Mouse (Mus musculus) liver, embryonic 11.5 days (tissue): Measurements from ENCODE around the gene Cyp51. TPM values are rescaled to one million over a fixed set of nuclear protein-coding genes. Genes with fewer than 3 reads are reported as not detected.
"Not testable (repeated sequence)": the region's sequence is repeated elsewhere in the genome, so short reads cannot be mapped to it uniquely, and the experiment has no call there.

Source experiments
- ATAC-seq: fragments of 200-750 bp; cut with Nextera tagmentation; replicated peaks from 2 replicates; pipeline ENCODE4 v1.8.0; 2017; ENCODE audit warnings: moderate number of reproducible peaks, mild to moderate bottlenecking, moderate TSS enrichment, moderate library complexity; ENCODE audit not compliant: low FRiP score
- DNase-seq: peaks from one replicate; pipeline ENCODE4 v3.0.0-alpha.2; 2017; ENCODE audit warnings: low spot score
- H3K27ac ChIP-seq: fragments of 300-500 bp; sonication (generic); 2 replicates; pipeline ENCODE4 v1.5.1; 2014; ENCODE audit warnings: mild to moderate bottlenecking, low read depth, low read length, control low read depth
- H3K27me3 ChIP-seq: fragments of 300-500 bp; sonication (generic); replicated peaks from 2 replicates; pipeline ENCODE4 v1.6.1; 2014; ENCODE audit warnings: low read length, mixed read lengths; ENCODE audit not compliant: control insufficient read depth, insufficient read depth
- H3K36me3 ChIP-seq: fragments of 300-500 bp; sonication (generic); 2 replicates; pipeline ENCODE4 v1.6.1; 2014; ENCODE audit warnings: mild to moderate bottlenecking, low read length, moderate library complexity, mixed read lengths; ENCODE audit not compliant: control insufficient read depth, insufficient read depth
- H3K4me1 ChIP-seq: fragments of 300-500 bp; sonication (generic); replicated peaks from 2 replicates; pipeline ENCODE4 v1.6.1; 2014; ENCODE audit warnings: low read length, mixed read lengths; ENCODE audit not compliant: control insufficient read depth, insufficient read depth
- H3K4me2 ChIP-seq: fragments of 300-500 bp; sonication (generic); 2 replicates; pipeline ENCODE4 v1.6.1; 2014; ENCODE audit warnings: mild to moderate bottlenecking, control low read depth, moderate library complexity
- H3K4me3 ChIP-seq: fragments of 300-500 bp; sonication (generic); 2 replicates; pipeline ENCODE4 v1.5.1; 2014; ENCODE audit warnings: low read depth, low read length, control low read depth
- H3K9ac ChIP-seq: fragments of 300-500 bp; sonication (generic); 2 replicates; pipeline ENCODE4 v1.6.1; 2014; ENCODE audit warnings: low read depth, low read length, control low read depth
- H3K9me3 ChIP-seq: fragments of 300-500 bp; sonication (generic); 2 replicates; pipeline ENCODE4 v1.6.1; 2016; ENCODE audit warnings: low read length, inconsistent platforms, mixed read lengths; ENCODE audit not compliant: control insufficient read depth
- WGBS: fragments of 180-500 bp; shearing (Covaris S2); extraction: QIAGEN DNeasy Blood & Tissue Kit; methylation state at CpG from one replicate; pipeline ENCODE4 v1.1.7; 2014; 5-methylcytosine and 5-hydroxymethylcytosine counted together
- polyA plus RNA-seq: library from polyadenylated mRNA; unstranded; fragments of >200 nt; fragmentation: Nextera tagmentation; extraction: Ambion mirVana; gene quantifications from 2 replicates; pipeline ENCODE4 v1.2.1, GENCODE M21; 2014

The Cyp51 gene
- 70.9 and 75.4 TPM in 2 replicates for polyA plus RNA-seq

DNA sequence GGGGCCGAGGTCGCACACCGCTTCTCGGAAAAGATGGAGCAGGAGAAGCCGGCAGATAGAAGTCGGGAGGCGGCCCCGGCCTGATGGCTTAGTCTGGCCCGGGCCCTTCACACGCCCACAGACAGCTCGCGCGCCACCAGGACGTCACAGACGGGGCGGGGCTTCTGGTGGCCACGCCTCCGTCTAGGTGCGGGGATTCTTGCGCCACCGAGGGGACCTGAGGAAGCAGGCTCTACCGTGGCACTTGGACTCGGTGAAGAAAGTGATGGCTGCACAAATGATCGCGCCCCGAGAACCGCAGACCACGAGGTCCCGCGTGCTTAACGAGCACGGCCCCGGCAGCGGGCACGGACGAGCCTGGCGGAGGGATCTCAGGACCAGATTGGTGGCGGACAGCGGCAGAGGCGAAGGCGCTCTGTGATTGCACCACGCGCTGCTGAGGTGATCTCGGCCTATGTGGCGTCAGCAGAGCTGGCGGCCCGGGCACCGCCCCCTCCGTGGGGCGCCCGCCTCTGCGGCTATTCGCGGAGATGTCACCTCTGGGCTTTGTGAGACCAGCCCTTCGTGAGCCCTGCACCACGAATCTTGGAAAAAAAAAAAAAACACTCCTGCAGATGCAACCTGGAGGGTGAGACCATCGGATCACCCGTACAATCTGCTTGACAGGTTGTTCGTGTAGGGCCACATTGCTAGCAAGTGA, at the start of gene Cyp51:
Gene Cyp51, minus strand, starts transcription at position 406 of the 700 bp plus-strand sequence.
- peak; percentile 95 for DNase-seq
- Histone ChIP-seq H3K9ac (peak within 1 kb of the TSS; percentile 72), H3K9me3 (no peaks in the 10 kb centered on the region; the same call in 1 of the 2 replicates), H3K4me3 (peak within 1 kb of the TSS; percentile 86), H3K4me1 (peaks cover 3% of the 10 kb centered on the region), H3K27ac (peak within 1 kb of the TSS; percentile 85), H3K4me2 (peak within 1 kb of the TSS; percentile 80), H3K27me3 (no peaks in the 10 kb centered on the region), H3K36me3 (peaks cover 20% of the 10 kb centered on the region)
- peak; percentile 98 for ATAC-seq
- under 1% methylated on average over 59 of the region's 59 CpGs for WGBS

GRCm38 (mm10) chr5:4112570-4113098, 8.1 kb upstream of the Cyp51 start:
- H3K27me3 ChIP-seq = no peaks in the 10 kb centered on the region
- ATAC-seq (no peak), DNase-seq (no peak)
- 94% methylated on average over 5 of the region's 5 CpGs for WGBS
- H3K4me1 ChIP-seq = no peaks in the 10 kb centered on the region
- H3K9ac ChIP-seq = no peak overlapping the region
- H3K4me3 ChIP-seq = no peak overlapping the region
- no peak overlapping the region for H3K4me2 ChIP-seq
- H3K27ac ChIP-seq = no peak overlapping the region
- H3K36me3 ChIP-seq = no peaks in the 10 kb centered on the region
- no peaks in the 10 kb centered on the region for H3K9me3 ChIP-seq

GRCm38 (mm10) chr5:4107056-4107455, 2.5 kb upstream of the Cyp51 start:
- DNase-seq = not testable (repeated sequence)

GRCm38 (mm10) chr5:4105651-4106186, 1.2 kb upstream of the Cyp51 start:
- 88% methylated on average over 2 of the region's 2 CpGs for WGBS
- Histone ChIP-seq H3K4me3 (no peak overlapping the region), H3K4me1 (peaks cover 3% of the 10 kb centered on the region), H3K36me3 (peaks cover 12% of the 10 kb centered on the region), H3K9ac (no peak overlapping the region), H3K27ac (no peak overlapping the region), H3K4me2 (no peak overlapping the region), H3K27me3 (no peaks in the 10 kb centered on the region), H3K9me3 (no peaks in the 10 kb centered on the region; the same call in 1 of the 2 replicates)
- no peak for ATAC-seq
- no peak for DNase-seq

More at GRCm38 (mm10) chr5:4107056-4107455, 2.5 kb upstream of the Cyp51 start:
- ATAC-seq, H3K27ac ChIP-seq, H3K27me3 ChIP-seq, H3K9me3 ChIP-seq, H3K36me3 ChIP-seq, H3K4me2 ChIP-seq, H3K4me3 ChIP-seq, H3K4me1 ChIP-seq, H3K9ac ChIP-seq: not testable (repeated sequence)
- 63% methylated on average over 7 of the region's 7 CpGs for WGBS

DNA sequence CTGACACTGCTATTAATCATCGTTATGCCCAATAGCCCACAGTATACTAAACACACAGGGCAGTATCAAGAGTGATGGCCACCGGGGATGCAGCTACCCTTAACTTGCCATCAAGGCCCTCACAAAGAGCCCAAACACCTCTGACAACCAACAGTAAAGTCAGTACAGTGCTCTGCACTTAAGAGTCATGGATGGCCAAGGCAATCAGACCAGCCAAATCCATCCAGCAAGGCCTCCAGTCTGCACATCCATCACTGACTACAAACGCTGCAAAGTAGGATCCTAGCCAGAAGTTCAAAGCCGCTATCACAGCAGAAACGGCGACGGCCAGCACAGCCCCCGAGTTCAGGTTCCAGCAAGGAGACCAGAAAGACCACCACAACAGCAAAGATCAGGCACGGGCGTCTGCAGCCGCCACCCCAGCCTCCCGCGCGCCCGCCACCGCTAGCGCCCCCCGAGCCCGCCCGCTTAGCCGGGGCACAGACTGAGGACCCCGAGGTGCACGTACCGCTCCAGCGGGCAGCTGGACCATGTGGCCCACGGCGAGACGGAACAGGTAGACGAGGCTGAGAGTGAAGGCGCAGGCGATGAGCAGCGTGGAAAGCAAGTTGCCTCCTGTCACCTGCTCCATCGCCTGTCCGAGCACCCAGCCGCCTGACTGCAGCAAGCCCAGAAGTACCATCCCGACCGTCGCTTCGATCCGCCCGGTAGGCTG, 763 bp downstream of the Cyp51 start:
- Histone ChIP-seq H3K27me3 (no peaks in the 10 kb centered on the region), H3K4me2 (peak overlapping the region; percentile 80), H3K4me3 (peak overlapping the region; percentile 86), H3K9ac (peak overlapping the region; percentile 72), H3K4me1 (peaks cover 3% of the 10 kb centered on the region), H3K27ac (peak overlapping the region; percentile 85), H3K36me3 (peaks cover 25% of the 10 kb centered on the region), H3K9me3 (no peaks in the 10 kb centered on the region; the same call in 1 of the 2 replicates)
- DNase-seq = no peak
- 1% methylated on average over 41 of the region's 41 CpGs for WGBS
- peak; percentile 52 for ATAC-seq

DNA sequence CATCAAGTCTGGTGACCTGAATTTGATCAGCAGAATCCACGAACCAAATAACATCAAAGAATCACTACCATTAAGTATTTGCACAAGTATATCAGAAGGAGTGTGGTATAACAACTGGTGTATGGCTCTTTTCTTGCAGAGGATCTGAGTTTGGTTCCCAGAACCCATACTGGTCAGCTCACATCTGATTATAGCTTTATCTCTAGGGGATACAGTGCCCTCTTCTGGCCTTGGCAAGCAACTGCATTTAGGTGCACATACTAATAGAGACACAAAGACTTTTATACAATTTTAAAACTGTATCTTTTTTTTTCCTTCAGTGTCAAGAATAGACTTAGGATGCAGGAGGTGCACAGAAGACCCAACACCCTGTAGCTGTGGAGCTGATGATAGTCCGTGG, 2.8 kb downstream of the Cyp51 start:
- DNase-seq (no peak), ATAC-seq (no peak)
- H3K9ac ChIP-seq = no peak overlapping the region
- H3K9me3 ChIP-seq = no peaks in the 10 kb centered on the region; the same call in 1 of the 2 replicates
- H3K4me2 ChIP-seq = no peak overlapping the region
- H3K36me3 ChIP-seq = peaks cover 25% of the 10 kb centered on the region
- no peak overlapping the region for H3K4me3 ChIP-seq
- no peak overlapping the region for H3K27ac ChIP-seq
- no peaks in the 10 kb centered on the region for H3K27me3 ChIP-seq
- peaks cover 3% of the 10 kb centered on the region for H3K4me1 ChIP-seq
- WGBS = 88% methylated on average over 2 of the region's 2 CpGs

GRCm38 (mm10) chr5:4101031-4101430, 3.5 kb downstream of the Cyp51 start:
- no peak for ATAC-seq
- no peak for DNase-seq
- Histone ChIP-seq H3K9ac (no peak overlapping the region), H3K4me2 (no peak overlapping the region), H3K4me3 (no peak overlapping the region), H3K4me1 (peaks cover 3% of the 10 kb centered on the region), H3K27ac (no peak overlapping the region), H3K27me3 (no peaks in the 10 kb centered on the region), H3K36me3 (peaks cover 25% of the 10 kb centered on the region), H3K9me3 (no peaks in the 10 kb centered on the region; the same call in 1 of the 2 replicates)
- 97% methylated on average over 4 of the region's 4 CpGs for WGBS

DNA sequence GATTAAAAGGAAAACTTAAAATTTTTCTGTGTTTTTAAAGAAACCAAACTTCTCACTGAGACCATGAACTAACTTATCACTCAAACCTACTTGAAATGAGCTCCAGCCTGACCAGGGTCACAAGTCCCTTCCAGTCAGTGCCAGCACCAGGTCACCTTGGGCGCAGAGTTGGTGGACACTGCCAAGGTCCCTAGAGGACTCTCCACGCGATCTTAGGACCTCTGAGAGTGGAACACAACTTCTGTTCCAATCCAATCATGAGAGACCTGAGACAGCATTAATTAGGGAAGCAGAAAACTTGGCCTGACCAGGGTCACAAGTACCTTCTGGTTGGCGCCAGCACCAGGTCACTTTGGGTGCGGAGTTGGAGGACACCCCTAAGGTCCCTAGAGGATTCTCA, 10.1 kb downstream of the Cyp51 start:
- Histone ChIP-seq H3K4me1 (no peaks in the 10 kb centered on the region), H3K36me3 (peaks cover 23% of the 10 kb centered on the region), H3K9me3 (no peaks in the 10 kb centered on the region), H3K4me3 (no peak overlapping the region), H3K4me2 (no peak overlapping the region), H3K9ac (no peak overlapping the region), H3K27me3 (no peaks in the 10 kb centered on the region), H3K27ac (no peak overlapping the region)
- DNase-seq (no peak), ATAC-seq (no peak)
- 91% methylated on average over 5 of the region's 5 CpGs for WGBS
